Mouse (Mus musculus) R1 (cell line): ENCODE measurements around the gene Carmil2.

Source experiments
- DNase-seq: peaks from one replicate; pipeline ENCODE4 v3.0.0-alpha.2; 2018; ENCODE audit warnings: low read depth, low spot score

The Carmil2 gene

DNA sequence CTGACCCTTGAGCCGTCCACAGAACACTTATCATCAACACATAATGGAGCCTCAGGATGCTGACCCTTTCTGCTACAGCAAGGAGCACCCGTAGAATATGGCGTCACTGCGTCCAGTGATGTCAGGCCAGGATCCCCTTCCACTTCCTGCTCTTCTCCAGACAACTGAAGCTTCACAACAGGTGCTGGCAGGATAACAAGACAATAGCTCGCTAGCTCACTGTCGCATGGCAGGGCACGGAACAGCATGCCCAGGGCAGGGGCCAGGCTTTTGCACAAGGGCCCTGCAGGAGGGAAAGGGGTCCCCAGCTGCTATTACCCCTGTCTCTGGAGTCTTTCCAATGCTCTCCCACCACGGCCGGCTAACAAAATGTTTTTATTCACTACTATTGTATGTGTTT lies 36.8 kb downstream of the Carmil2 start:
- DNase-seq = no peak

DNA sequence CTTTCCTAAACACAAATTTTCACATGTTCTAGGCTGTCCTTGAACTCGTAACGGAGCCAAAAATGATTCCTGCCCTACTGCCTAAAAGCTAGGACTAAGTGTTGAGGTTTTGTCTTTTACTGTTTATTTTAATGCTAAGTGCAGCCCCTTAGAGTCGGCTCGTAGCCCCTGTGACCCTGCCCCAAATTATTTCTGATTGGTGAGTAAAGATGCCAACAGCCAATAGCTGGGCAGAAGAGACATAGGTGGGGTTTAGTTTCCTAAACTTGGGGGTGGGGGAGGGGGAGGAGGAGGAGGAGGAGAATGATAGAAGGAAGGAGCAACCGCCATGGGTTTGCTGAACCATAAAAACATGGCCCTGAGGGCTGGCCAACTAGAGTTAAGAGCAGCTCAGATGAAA lies 39.7 kb downstream of the Carmil2 start:
- DNase-seq = peak; percentile 60

DNA sequence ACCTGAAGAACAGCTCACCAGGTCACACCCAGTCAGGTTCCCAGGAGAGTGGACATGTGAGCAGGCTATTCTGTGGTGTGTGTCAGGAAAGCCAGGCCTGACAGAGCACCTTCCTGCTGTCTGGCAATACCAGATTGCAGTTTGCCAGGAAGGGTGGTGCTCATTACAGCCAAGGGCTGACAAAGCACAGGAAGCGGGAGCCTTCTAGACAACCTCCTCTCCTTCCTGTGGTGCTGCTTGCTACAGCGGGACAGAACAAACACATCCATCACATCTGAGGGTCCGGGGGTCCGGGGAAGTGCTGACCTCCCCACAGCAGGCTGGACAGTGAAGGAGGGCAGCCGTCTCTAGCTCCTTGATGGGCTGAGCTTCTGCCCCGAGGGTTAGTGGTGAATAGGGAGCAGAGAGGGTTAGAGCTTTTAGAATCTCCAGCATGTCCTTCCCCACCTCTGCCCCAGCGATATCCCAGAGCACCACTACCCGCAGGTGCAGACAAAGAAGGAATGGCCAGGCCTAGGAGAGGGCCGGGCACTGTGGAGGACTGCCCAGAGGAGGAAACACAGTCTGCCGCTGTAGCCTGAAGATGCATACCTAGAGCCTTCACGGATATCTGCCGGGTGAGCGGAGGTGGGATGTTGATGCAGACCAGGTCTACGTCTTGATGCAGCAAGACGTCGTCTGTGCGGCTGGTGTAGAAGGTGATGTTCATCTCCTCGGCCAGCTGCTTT lies 41.5 kb downstream of the Carmil2 start:
- DNase-seq = no peak

DNA sequence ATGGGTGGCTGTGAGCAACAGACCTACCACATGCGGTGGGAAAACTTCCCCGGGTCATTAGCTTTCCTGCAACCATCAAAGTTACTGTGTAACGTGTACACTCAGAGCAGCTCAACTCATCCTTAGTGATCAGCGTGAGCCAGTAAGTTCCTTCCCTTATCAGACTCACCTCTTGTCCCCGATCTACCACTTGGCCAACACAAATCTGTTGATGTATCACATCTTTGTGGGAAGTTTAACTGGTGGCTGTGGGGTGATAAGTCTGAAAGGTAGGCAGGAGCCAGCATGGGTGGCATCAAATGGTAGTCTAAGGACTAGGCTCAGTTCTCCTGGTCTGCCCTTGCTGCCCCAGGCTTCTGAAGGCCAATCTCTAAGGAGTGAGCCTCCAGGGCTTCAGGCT lies 46.1 kb downstream of the Carmil2 start:
- no peak for DNase-seq

DNA sequence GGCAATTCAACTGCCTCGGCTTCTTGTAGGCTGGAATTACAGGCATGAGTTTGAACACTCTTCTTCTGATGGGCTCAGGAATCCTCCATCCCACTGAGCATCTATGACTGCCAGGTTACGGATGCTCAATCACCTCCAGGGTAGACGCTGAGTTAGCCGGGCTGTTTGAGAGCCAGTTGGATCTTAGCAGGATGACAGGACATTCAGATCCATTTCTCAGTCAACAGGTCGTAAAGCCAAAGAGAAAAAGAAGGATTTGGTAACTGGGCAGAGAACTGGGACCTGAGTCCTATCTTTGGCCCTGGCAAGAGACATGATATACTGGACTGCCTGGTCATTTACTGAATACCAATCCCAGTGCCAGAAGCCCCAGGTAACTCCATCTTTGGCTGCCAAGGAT lies 53.1 kb downstream of the Carmil2 start:
- no peak for DNase-seq

DNA sequence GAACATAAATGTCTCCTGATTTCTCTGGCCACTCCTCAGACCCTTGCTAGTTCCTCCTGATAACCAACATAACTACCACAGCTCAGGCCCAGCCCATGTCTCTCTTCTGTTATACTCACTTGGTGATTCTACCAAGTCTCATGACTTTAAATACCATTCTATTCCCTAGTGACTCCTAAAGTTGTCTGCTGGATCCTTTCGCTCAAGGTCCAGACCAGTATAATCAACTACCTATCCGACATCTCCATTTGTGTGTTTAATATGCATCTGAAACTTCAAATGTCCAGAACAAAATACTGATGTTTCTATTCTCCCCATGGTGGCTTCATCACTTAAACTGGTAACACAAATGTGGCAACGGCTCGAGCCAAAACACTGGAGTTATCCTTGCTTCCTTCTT lies 57.2 kb downstream of the Carmil2 start:
- DNase-seq = peak; percentile 20
